In genomic region chr15:80707088-80707487, GRCm38 (mm10) we compare ENCODE assay signal across 8 mouse cellular contexts. TPM values are rescaled to one million over a fixed set of nuclear protein-coding genes. Genes with fewer than 3 reads are reported as not detected.
DNase-seq lines count a peak whose midpoint lies in the region; ATAC-seq and TF ChIP-seq lines count a peak whose summit lies in the region.

No protein-coding gene starts in this region.

- H3K4me1 ChIP-seq in embryonic fibroblast, embryonic 13.5 days (ENCODE audit: control insufficient read depth, insufficient read depth, low read length) = peaks cover 10% of the 10 kb centered on the region
- H3K4me1 ChIP-seq in midbrain, postnatal 0 days (ENCODE audit: insufficient read depth, low read length) = no peaks in the 10 kb centered on the region

- peak overlapping the region; percentile 48; the same call in 1 of the 2 replicates for H3K4me2 ChIP-seq in midbrain, postnatal 0 days (ENCODE audit: low read depth, low read length, poor library complexity, severe bottlenecking)

- no peaks in the 10 kb centered on the region for H3K27me3 ChIP-seq in midbrain, postnatal 0 days (ENCODE audit: insufficient read depth, low read length)

- peak; percentile 73 for DNase-seq in 3134 (ENCODE audit: extremely low read depth, insufficient read length, low spot score)
- peak; percentile 90 for DNase-seq in Muller cell, postnatal 12 days (ENCODE audit: inconsistent ontology term)
- DNase-seq in heart, postnatal 25 days (ENCODE audit: low spot score) = peak; percentile 51
- peak; percentile 40 to 70 for DNase-seq in left cerebral cortex, postnatal 25 days (ENCODE audit: low spot score in 2 of 2)
- peak; percentile 95 for DNase-seq in midbrain, postnatal 0 days (ENCODE audit: low spot score)
- no peak for DNase-seq in thymus, postnatal 25 days
- no peak for DNase-seq in B cell, adult 2 months

- intact Hi-C loops in heart, postnatal 25 days (cut with DNase I) = loop anchor here (2.0 to 10.0 kb wide), 4 partner anchors 90 to 620 kb away; partner anchors contain the start of genes Adsl and Mrtfa
- intact Hi-C loops in left cerebral cortex, postnatal 25 days (cut with DNase I) = loop anchor here (2.0 to 10.0 kb wide), 3 partner anchors 178 to 625 kb away; partner anchors contain the start of gene Mrtfa

- peak overlapping the region; percentile 90 for H3K27ac ChIP-seq in embryonic fibroblast, embryonic 13.5 days (ENCODE audit: insufficient read depth, low read length)
- H3K27ac ChIP-seq in midbrain, postnatal 0 days (ENCODE audit: low read depth, low read length) = peak overlapping the region; percentile 8; the same call in 1 of the 2 replicates

- TF ChIP-seq POLR2A in embryonic fibroblast, embryonic 13.5 days (IDR thresholded peaks at IDR 0.05; ENCODE audit: low read depth, low read length) = no peak

- ATAC-seq in midbrain, postnatal 0 days (ENCODE audit: low FRiP score) = no peak

- H3K9ac ChIP-seq in midbrain, postnatal 0 days (replicated peaks; ENCODE audit: low read length, poor library complexity, severe bottlenecking) = no peak overlapping the region

- no peaks in the 10 kb centered on the region for H3K9me3 ChIP-seq in midbrain, postnatal 0 days (ENCODE audit: low read length)

- H3K4me3 ChIP-seq in embryonic fibroblast, embryonic 13.5 days (ENCODE audit: insufficient read depth, low read length) = no peak overlapping the region
- H3K4me3 ChIP-seq in midbrain, postnatal 0 days (ENCODE audit: low read depth, low read length) = no peak overlapping the region

- no peak for TF ChIP-seq CTCF in embryonic fibroblast, embryonic 13.5 days (IDR thresholded peaks at IDR 0.05; ENCODE audit: borderline replicate concordance, insufficient read depth, low read length)
- TF ChIP-seq CTCF in midbrain, postnatal 0 days (IDR thresholded peaks at IDR 0.05) = no peak

- H3K36me3 ChIP-seq in midbrain, postnatal 0 days (ENCODE audit: insufficient read depth, low read length) = no peaks in the 10 kb centered on the region

- 44% methylated on average over 8 of the region's 8 CpGs for WGBS in midbrain, postnatal 0 days

RNA-seq across cellular contexts. Expression of gene Tnrc6b, which starts 4.0 kb away (rescaled TPM):
- 36.4 and 37.0 TPM in 2 replicates for polyA plus RNA-seq in embryonic fibroblast, embryonic 13.5 days (2011; ENCODE audit: insufficient read length, low read depth, missing spikeins)
- 10 to 100 TPM; 48.4 to 53.0 TPM for total RNA-seq in heart, postnatal 25 days (2021)
- 100 to 1,000 TPM; 110 to 131 TPM for total RNA-seq in left cerebral cortex, postnatal 25 days (2021)
- 30.0 and 39.0 TPM in 2 replicates for total RNA-seq in midbrain, postnatal 0 days (2014; rRNA removed)
- polyA plus RNA-seq in midbrain, postnatal 0 days (2015; fragmentation: Nextera tagmentation; extraction: Ambion mirVana) = 21.5 and 26.3 TPM in 2 replicates

RNA-seq across cellular contexts. Expression of gene Fam83f, which starts 35.4 kb away (rescaled TPM):
- polyA plus RNA-seq in embryonic fibroblast, embryonic 13.5 days (2011; ENCODE audit: insufficient read length, low read depth, missing spikeins) = 0.17 and 0.23 TPM in 2 replicates
- under 1 TPM in 1 of 2 experiments, not detected in 1; 0.08 TPM for total RNA-seq in heart, postnatal 25 days (2021)
- total RNA-seq in left cerebral cortex, postnatal 25 days (2021) = under 1 TPM; 0.30 to 0.46 TPM
- total RNA-seq in midbrain, postnatal 0 days (2014; rRNA removed) = 0.93 and 2.3 TPM in 2 replicates
- polyA plus RNA-seq in midbrain, postnatal 0 days (2015; fragmentation: Nextera tagmentation; extraction: Ambion mirVana) = 0.48 and 0.65 TPM in 2 replicates

Comparison
In these comparisons a context has a peak if more than half of its experiments do, and no peak if none do; other contexts are left out.
1. DNase-seq: peak in 3134 (single experiment), Muller cell, postnatal 12 days (single experiment), heart, postnatal 25 days (single experiment), left cerebral cortex, postnatal 25 days (2 of 2) and midbrain, postnatal 0 days (single experiment); none in thymus, postnatal 25 days (single experiment) and B cell, adult 2 months (0 of 2).